Mouse (Mus musculus) limb, embryonic 14.5 days (tissue): ENCODE measurements around the gene Gm14327. TPM values are rescaled to one million over a fixed set of nuclear protein-coding genes. Genes with fewer than 3 reads are reported as not detected.
"Not testable (repeated sequence)": the region's sequence is repeated elsewhere in the genome, so short reads cannot be mapped to it uniquely, and the experiment has no call there.

Experiments
- ATAC-seq: fragments of 200-750 bp; cut with Nextera tagmentation; 2 replicates; pipeline ENCODE4 v1.8.0; 2017; ENCODE audit warnings: low read depth, moderate number of reproducible peaks, moderate TSS enrichment; ENCODE audit not compliant: low FRiP score
- DNase-seq: peaks from one replicate; pipeline ENCODE4 v3.0.0-alpha.2; 2015; ENCODE audit warnings: low spot score
- H3K27ac ChIP-seq: fragments of 300-500 bp; sonication (generic); replicated peaks from 2 replicates; pipeline ENCODE4 v1.5.1; 2014; ENCODE audit warnings: low read depth, mild to moderate bottlenecking, low read length, moderate library complexity, mixed read lengths
- H3K27me3 ChIP-seq: fragments of 300-500 bp; sonication (generic); 2 replicates; pipeline ENCODE4 v1.6.1; 2014; ENCODE audit warnings: low read length, mixed read lengths; ENCODE audit not compliant: control insufficient read depth, insufficient read depth
- H3K36me3 ChIP-seq: fragments of 300-500 bp; sonication (generic); 2 replicates; pipeline ENCODE4 v1.6.1; 2014; ENCODE audit warnings: mild to moderate bottlenecking, low read length, moderate library complexity, mixed read lengths; ENCODE audit not compliant: control insufficient read depth, insufficient read depth
- H3K4me1 ChIP-seq: fragments of 300-500 bp; sonication (generic); 2 replicates; pipeline ENCODE4 v1.6.1; 2014; ENCODE audit warnings: antibody characterized with exemption, low read length, mixed read lengths; ENCODE audit not compliant: control insufficient read depth, insufficient read depth
- H3K4me2 ChIP-seq: fragments of 300-500 bp; sonication (generic); replicated peaks from 2 replicates; pipeline ENCODE4 v1.6.1; 2014; ENCODE audit warnings: low read depth, mild to moderate bottlenecking, low read length, moderate library complexity; ENCODE audit not compliant: severe bottlenecking
- H3K4me3 ChIP-seq: fragments of 300-500 bp; sonication (generic); replicated peaks from 2 replicates; pipeline ENCODE4 v1.5.1; 2014; ENCODE audit warnings: low read length
- H3K9ac ChIP-seq: fragments of 300-500 bp; sonication (generic); 2 replicates; pipeline ENCODE4 v1.6.1; 2014; ENCODE audit warnings: mild to moderate bottlenecking, low read depth, low read length, moderate library complexity; ENCODE audit not compliant: severe bottlenecking
- H3K9me3 ChIP-seq: fragments of 300-500 bp; sonication (generic); 2 replicates; pipeline ENCODE4 v1.6.1; 2016; ENCODE audit warnings: low read length; ENCODE audit not compliant: control insufficient read depth
- WGBS: fragments of 180-500 bp; shearing (Covaris S2); extraction: QIAGEN DNeasy Blood & Tissue Kit; methylation state at CpG from one replicate; pipeline ENCODE4 v1.1.7; 2014; 5-methylcytosine and 5-hydroxymethylcytosine counted together
- polyA plus RNA-seq, 2 experiments: library from polyadenylated mRNA; depleted of rRNA in 1 of 2; stranded (reverse) in 1 of 2; unstranded in 1 of 2; fragments of >200 nt; fragmentation: Nextera tagmentation in 1 of 2; extraction: Ambion mirVana in 1 of 2; gene quantifications; 2 replicates each; pipeline versions ENCODE4 v1.2.1 to v1.2.3; 2012 to 2014

The Gm14327 gene
- polyA plus RNA-seq (2012; rRNA removed) (1.5 and 3.8 TPM in 2 replicates), polyA plus RNA-seq (2014; fragmentation: Nextera tagmentation; extraction: Ambion mirVana) (2.6 and 2.8 TPM in 2 replicates)

DNA sequence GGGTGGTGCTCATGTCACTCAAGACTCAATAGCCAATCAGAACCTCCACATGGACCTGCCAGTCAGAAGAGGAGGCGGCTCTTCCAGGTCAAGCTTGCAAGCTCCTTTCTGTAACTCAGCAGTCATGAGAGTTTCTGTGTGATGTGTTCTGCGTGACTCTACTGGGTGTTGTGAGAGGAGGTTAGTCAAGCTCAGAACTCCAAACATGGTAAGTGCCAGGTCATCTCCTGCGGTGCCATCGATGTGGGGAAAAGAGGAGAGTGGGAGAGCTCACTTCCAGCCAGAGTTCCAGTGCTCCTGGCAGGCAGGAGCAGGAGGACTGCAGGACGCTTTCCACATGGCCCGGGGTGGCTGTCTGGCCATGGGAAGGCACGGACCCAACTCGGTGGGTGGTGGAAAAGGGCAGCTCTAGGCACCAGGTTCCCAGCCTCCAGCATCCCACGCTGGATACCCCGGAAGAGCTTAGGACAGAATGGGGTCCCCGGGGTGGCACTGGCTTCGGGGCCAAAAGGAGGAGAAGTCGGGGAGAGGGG is at the start of gene Gm14327:
TSS of gene Gm14327 (plus strand) at position 51 of the 533 bp plus-strand sequence.
- H3K4me3 ChIP-seq, result peak within 1 kb of the TSS; percentile 18; the same call in 1 of the 2 replicates
- H3K4me1 ChIP-seq, ATAC-seq, H3K9ac ChIP-seq, H3K9me3 ChIP-seq, H3K36me3 ChIP-seq, DNase-seq, H3K27me3 ChIP-seq, H3K27ac ChIP-seq, H3K4me2 ChIP-seq: not testable (repeated sequence)
- WGBS, result 35% methylated on average over 6 of the region's 13 CpGs

DNA sequence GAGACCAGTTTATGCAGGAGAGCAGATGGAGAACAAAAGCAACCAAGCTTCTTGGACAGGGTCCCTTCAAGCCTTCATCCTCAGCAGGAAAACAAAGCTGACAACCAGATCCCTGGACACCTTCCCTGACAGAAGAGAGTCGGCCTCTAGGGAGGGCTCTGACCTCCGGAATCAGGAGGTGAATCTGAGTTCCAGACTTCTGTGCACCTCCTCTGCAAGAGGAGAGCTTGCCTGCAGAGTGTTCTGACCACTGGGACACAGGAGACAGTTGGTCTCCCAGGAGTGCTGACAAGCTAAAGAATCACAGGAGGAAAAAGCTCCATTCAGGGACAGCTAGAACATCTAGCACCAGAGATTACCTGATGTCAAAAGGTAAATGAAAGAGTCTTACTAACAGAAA is 34.6 kb upstream of the Gm14327 start:
- H3K9ac ChIP-seq, ATAC-seq, H3K9me3 ChIP-seq, H3K4me3 ChIP-seq, H3K27me3 ChIP-seq, H3K27ac ChIP-seq, H3K4me2 ChIP-seq, H3K4me1 ChIP-seq, H3K36me3 ChIP-seq, DNase-seq: not testable (repeated sequence)
- 88% methylated on average over 2 of the region's 2 CpGs for WGBS

DNA sequence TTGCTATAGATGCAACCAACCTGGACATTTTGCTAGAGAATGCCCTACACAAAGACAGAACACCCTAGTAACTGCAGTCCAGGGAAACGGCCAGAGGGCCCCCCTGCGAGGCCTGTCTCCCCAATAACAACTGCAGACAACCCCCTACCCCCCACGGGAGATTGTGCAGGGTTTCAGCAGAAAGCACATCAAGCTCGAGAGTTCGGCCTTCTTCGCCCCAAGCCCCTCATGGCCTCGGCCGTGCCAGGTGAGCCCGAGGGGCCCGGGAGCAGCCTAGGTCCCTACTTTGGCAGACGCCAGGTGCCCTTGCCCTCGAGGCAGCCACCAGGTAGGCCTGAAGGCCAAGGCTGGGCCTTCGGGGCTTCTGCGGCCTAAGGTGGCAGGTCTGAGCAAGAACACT is 9.2 kb upstream of the Gm14327 start:
- H3K9ac ChIP-seq, H3K27me3 ChIP-seq, H3K27ac ChIP-seq, H3K4me2 ChIP-seq, H3K36me3 ChIP-seq, H3K4me3 ChIP-seq, H3K9me3 ChIP-seq, ATAC-seq, H3K4me1 ChIP-seq, DNase-seq: not testable (repeated sequence)
- 95% methylated on average over 10 of the region's 14 CpGs for WGBS

DNA sequence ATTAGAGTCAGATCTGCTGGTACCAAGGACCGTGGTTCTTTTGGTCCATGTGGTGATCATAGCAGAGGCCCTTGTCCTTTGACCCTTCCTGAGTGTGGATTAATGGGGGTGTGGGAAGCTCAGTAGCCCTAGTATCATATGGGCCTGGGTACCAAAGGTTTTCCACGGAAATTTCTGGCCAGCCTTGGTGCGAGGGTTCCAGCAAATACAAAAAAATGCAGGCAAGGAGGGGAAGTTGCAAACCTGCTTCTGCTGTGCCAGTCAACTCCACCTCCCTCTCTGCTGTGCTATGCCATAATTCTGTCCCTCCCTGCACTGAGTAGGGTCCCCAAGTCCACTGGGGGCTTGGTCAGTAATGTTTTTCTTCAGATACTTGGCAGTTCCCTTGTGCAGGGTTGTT is 1.3 kb downstream of the Gm14327 start:
- not testable (repeated sequence) for H3K4me2 ChIP-seq, H3K36me3 ChIP-seq, ATAC-seq, H3K27me3 ChIP-seq, H3K4me3 ChIP-seq, H3K9me3 ChIP-seq, H3K27ac ChIP-seq, H3K4me1 ChIP-seq, H3K9ac ChIP-seq, DNase-seq
- 65% methylated on average over 2 of the region's 3 CpGs for WGBS

DNA sequence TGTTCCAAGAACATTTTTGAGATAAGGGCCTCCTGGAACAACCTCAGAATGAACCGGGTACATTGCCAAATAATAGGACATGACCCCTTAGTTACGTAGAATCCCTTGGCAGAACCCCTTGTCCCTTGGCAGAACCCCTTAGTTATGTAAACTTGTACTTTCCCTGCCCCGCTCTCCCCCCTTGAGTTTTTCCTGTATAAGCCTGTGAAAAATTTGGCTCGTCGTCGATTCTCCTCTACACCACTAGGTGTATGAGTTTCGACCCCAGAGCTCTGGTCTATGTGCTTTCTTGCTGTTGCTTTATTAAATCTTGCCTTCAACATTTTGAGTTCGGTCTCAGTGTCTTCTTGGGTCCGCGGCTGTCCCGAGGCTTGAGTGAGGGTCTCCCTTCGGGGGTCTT is 6.4 kb downstream of the Gm14327 start:
- not testable (repeated sequence) for H3K27me3 ChIP-seq, H3K4me2 ChIP-seq, H3K27ac ChIP-seq, H3K9me3 ChIP-seq, ATAC-seq, H3K9ac ChIP-seq, H3K4me1 ChIP-seq, H3K36me3 ChIP-seq, H3K4me3 ChIP-seq, DNase-seq
- WGBS, result no CpG with 5 or more reads among the region's 12 CpGs

DNA sequence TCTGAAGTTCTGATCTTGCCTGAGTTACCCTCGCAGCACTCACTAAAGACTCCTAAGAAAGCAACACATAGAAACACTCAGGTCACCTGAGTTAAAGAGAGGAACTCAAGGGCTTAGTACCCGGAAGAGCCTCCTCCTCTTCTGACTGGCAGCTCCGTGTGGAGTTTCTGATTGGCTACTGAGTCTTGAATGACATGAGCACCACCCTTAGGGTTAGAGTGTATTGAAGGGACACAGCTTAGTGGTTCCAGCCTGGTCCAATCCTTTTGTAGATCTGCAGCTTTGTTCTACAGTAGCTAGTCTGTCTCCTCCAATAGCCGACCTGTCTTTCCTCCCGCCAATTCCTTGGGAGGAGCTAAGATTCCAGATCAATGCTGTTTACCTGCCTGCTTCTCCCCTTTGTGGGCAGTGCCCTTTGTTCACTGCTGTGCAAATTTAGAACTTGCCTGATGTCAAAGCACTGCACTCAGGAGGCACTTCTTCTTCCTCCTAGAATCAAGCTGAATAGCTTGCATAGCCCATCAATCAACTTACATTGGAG is 28.7 kb downstream of the Gm14327 start, which contains the start of gene Zfp972:
TSS of gene Zfp972 (minus strand) at position 51 of the 541 bp plus-strand sequence.
- WGBS, result 62% methylated on average over 3 of the region's 5 CpGs
- H3K4me3 ChIP-seq, H3K4me1 ChIP-seq, H3K4me2 ChIP-seq, H3K9ac ChIP-seq, H3K27me3 ChIP-seq, ATAC-seq, H3K36me3 ChIP-seq, DNase-seq, H3K27ac ChIP-seq, H3K9me3 ChIP-seq: not testable (repeated sequence)

Other genes starting within 250 kb of the Gm14327 start
- 4.4 and 9.3 TPM in 2 replicates for gene Gm14322, start 137.8 kb upstream of the Gm14327 start, polyA plus RNA-seq (2012; rRNA removed)
- gene Gm14322, start 137.8 kb upstream of the Gm14327 start, polyA plus RNA-seq (2014; fragmentation: Nextera tagmentation; extraction: Ambion mirVana), result 5.1 and 10.3 TPM in 2 replicates
- gene Gm14325, start 56.8 kb upstream of the Gm14327 start, polyA plus RNA-seq (2012; rRNA removed), result 36.0 and 46.9 TPM in 2 replicates
- 33.9 and 39.2 TPM in 2 replicates for gene Gm14325, start 56.8 kb upstream of the Gm14327 start, polyA plus RNA-seq (2014; fragmentation: Nextera tagmentation; extraction: Ambion mirVana)
- 0.37 and 0.97 TPM in 2 replicates for gene Zfp972, start 28.5 kb downstream of the Gm14327 start, polyA plus RNA-seq (2012; rRNA removed)
- gene Zfp972, start 28.5 kb downstream of the Gm14327 start, polyA plus RNA-seq (2014; fragmentation: Nextera tagmentation; extraction: Ambion mirVana), result 0.98 TPM in 1 of 2 replicates, not detected in the other
- gene Gm14326, start 60.2 kb downstream of the Gm14327 start, polyA plus RNA-seq (2012; rRNA removed), result 7.2 and 9.6 TPM in 2 replicates
- gene Gm14326, start 60.2 kb downstream of the Gm14327 start, polyA plus RNA-seq (2014; fragmentation: Nextera tagmentation; extraction: Ambion mirVana), result 19.6 and 22.1 TPM in 2 replicates
- 4.0 and 7.2 TPM in 2 replicates for gene Zfp971, start 126.2 kb downstream of the Gm14327 start, polyA plus RNA-seq (2012; rRNA removed)
- gene Zfp971, start 126.2 kb downstream of the Gm14327 start, polyA plus RNA-seq (2014; fragmentation: Nextera tagmentation; extraction: Ambion mirVana), result 13.5 and 14.5 TPM in 2 replicates
- gene Zfp931, start 181.4 kb downstream of the Gm14327 start, polyA plus RNA-seq (2012; rRNA removed), result 6.9 and 9.6 TPM in 2 replicates
- 14.7 and 16.2 TPM in 2 replicates for gene Zfp931, start 181.4 kb downstream of the Gm14327 start, polyA plus RNA-seq (2014; fragmentation: Nextera tagmentation; extraction: Ambion mirVana)
- 0.48 and 0.56 TPM in 2 replicates for gene Phactr3, start 221.9 kb downstream of the Gm14327 start, polyA plus RNA-seq (2012; rRNA removed)
- 0.46 and 0.55 TPM in 2 replicates for gene Phactr3, start 221.9 kb downstream of the Gm14327 start, polyA plus RNA-seq (2014; fragmentation: Nextera tagmentation; extraction: Ambion mirVana)